Mouse (Mus musculus) MEL (cell line): Measurements from ENCODE around the gene Gkn1. TPM values are rescaled to one million over a fixed set of nuclear protein-coding genes. Genes with fewer than 3 reads are reported as not detected.

Source experiments
- DNase-seq: peaks from one replicate; pipeline ENCODE4 v3.0.0; 2011; ENCODE audit warnings: low read depth, low spot score
- H3K27ac ChIP-seq: 2 replicates; pipeline ENCODE4 v1.5.1; 2012; ENCODE audit warnings: low read depth, mild to moderate bottlenecking, control low read depth, low read length, moderate library complexity; ENCODE audit not compliant: control insufficient read depth
- H3K27me3 ChIP-seq, 2 experiments: fragments of 150-350 bp in 1 of 2; sonication (generic) in 1 of 2; 2 replicates each; pipeline ENCODE4 v1.6.1; 2012; ENCODE audit warnings: low read length in 2 of 2, mild to moderate bottlenecking in 2 of 2, improper control_type of control experiment in 1 of 2, moderate library complexity in 1 of 2; ENCODE audit not compliant: insufficient read depth in 2 of 2, control insufficient read depth in 1 of 2
- H3K36me3 ChIP-seq, 2 experiments: 2 replicates each; pipeline ENCODE4 v1.6.1; 2012 to 2014; ENCODE audit warnings: low read length in 2 of 2, improper control_type of control experiment in 1 of 2, inconsistent platforms in 1 of 2, mild to moderate bottlenecking in 1 of 2; ENCODE audit not compliant: insufficient read depth in 2 of 2, control insufficient read depth in 1 of 2
- H3K4me1 ChIP-seq, 2 experiments: fragments of 150-350 bp in 1 of 2; sonication (generic) in 1 of 2; 2 replicates each; pipeline ENCODE4 v1.6.1; 2012; ENCODE audit warnings: low read length in 2 of 2, improper control_type of control experiment in 1 of 2, mild to moderate bottlenecking in 1 of 2; ENCODE audit not compliant: insufficient read depth in 2 of 2, control insufficient read depth in 1 of 2
- H3K4me3 ChIP-seq, 2 experiments: fragments of 150-350 bp in 1 of 2; sonication (generic) in 1 of 2; 2 replicates each; pipeline ENCODE4 v1.5.1; 2012; ENCODE audit warnings: low read depth in 2 of 2, low read length in 2 of 2, mild to moderate bottlenecking in 2 of 2, moderate library complexity in 2 of 2, control low read depth in 1 of 2, improper control_type of control experiment in 1 of 2; ENCODE audit not compliant: control insufficient read depth in 1 of 2, insufficient read depth in 1 of 2
- H3K79me2 ChIP-seq: 2 replicates; pipeline ENCODE4 v1.6.1; 2012; ENCODE audit warnings: mild to moderate bottlenecking, low read length, moderate library complexity; ENCODE audit not compliant: control insufficient read depth, poor library complexity, insufficient read depth
- H3K9ac ChIP-seq: 2 replicates; pipeline ENCODE4 v1.6.1; 2012; ENCODE audit warnings: low read depth, mild to moderate bottlenecking, control low read depth, low read length, moderate library complexity; ENCODE audit not compliant: control insufficient read depth, poor library complexity, severe bottlenecking
- H3K9me3 ChIP-seq: fragments of 150-350 bp; sonication (generic); replicated peaks from 2 replicates; pipeline ENCODE4 v1.6.1; 2012; ENCODE audit warnings: mild to moderate bottlenecking, low read length, improper control_type of control experiment, moderate library complexity; ENCODE audit not compliant: insufficient read depth
- CHD2 ChIP-seq: IDR thresholded peaks from 2 replicates; pipeline ENCODE4 v1.6.1; 2011; ENCODE audit warnings: low read length, improper control_type of control experiment
- CTCF ChIP-seq, 3 experiments: IDR thresholded peaks in 2 of 3; conservative IDR thresholded peaks in 1 of 3; 2 replicates each; pipeline ENCODE4 v1.5.1; 2011 to 2012; ENCODE audit warnings: low read length in 3 of 3, low read depth in 2 of 3, mild to moderate bottlenecking in 2 of 3, improper control_type of control experiment in 1 of 3, inconsistent platforms in 1 of 3, mixed read lengths in 1 of 3, moderate library complexity in 1 of 3; ENCODE audit not compliant: control insufficient read depth in 1 of 3, insufficient read depth in 1 of 3, poor library complexity in 1 of 3, severe bottlenecking in 1 of 3
- ELF1 ChIP-seq: IDR thresholded peaks from 2 replicates; pipeline ENCODE4 v1.6.1; 2014; ENCODE audit warnings: low read depth, mild to moderate bottlenecking, inconsistent platforms, low read length, improper control_type of control experiment, moderate library complexity
- GATA1 ChIP-seq: IDR thresholded peaks from 2 replicates; pipeline ENCODE4 v1.6.1; 2011; ENCODE audit warnings: low read depth, low read length, improper control_type of control experiment
- HCFC1 ChIP-seq: IDR thresholded peaks from 2 replicates; pipeline ENCODE4 v1.6.1; 2012; ENCODE audit warnings: low read depth, mild to moderate bottlenecking, inconsistent platforms, low read length, improper control_type of control experiment, moderate library complexity
- JUND ChIP-seq: IDR thresholded peaks from 2 replicates; pipeline ENCODE4 v1.6.1; 2011; ENCODE audit warnings: low read depth, mild to moderate bottlenecking, improper control_type of control experiment, low read length
- KAT2A ChIP-seq: conservative IDR thresholded peaks from 2 replicates; pipeline ENCODE4 v1.6.1; 2012; ENCODE audit warnings: low read depth, low read length, improper control_type of control experiment, inconsistent platforms
- MAZ ChIP-seq: IDR thresholded peaks from 2 replicates; pipeline ENCODE4 v1.6.1; 2012; ENCODE audit warnings: low read depth, mild to moderate bottlenecking, inconsistent platforms, low read length, improper control_type of control experiment
- MYC ChIP-seq: IDR thresholded peaks from 2 replicates; pipeline ENCODE4 v1.6.1; 2011; ENCODE audit warnings: low read depth, mild to moderate bottlenecking, low read length, improper control_type of control experiment, moderate library complexity
- NRF1 ChIP-seq: IDR thresholded peaks from 2 replicates; pipeline ENCODE4 v1.6.1; 2014; ENCODE audit warnings: low read depth, mild to moderate bottlenecking, inconsistent platforms, low read length, improper control_type of control experiment, moderate library complexity; ENCODE audit not compliant: poor library complexity, insufficient read depth, severe bottlenecking
- RAD21 ChIP-seq: IDR thresholded peaks from 2 replicates; pipeline ENCODE4 v1.6.1; 2011; ENCODE audit warnings: mild to moderate bottlenecking, low read depth, low read length, improper control_type of control experiment
- RCOR1 ChIP-seq: IDR thresholded peaks from 2 replicates; pipeline ENCODE4 v1.6.1; 2012; ENCODE audit warnings: low read depth, mild to moderate bottlenecking, inconsistent platforms, low read length, improper control_type of control experiment
- SMC3 ChIP-seq: IDR thresholded peaks from 2 replicates; pipeline ENCODE4 v1.6.1; 2011; ENCODE audit warnings: low read depth, low read length, improper control_type of control experiment
- TAL1 ChIP-seq: IDR thresholded peaks from 2 replicates; pipeline ENCODE4 v1.6.1; 2012; ENCODE audit warnings: mild to moderate bottlenecking, inconsistent platforms, low read length, moderate library complexity, mixed read lengths
- TBP ChIP-seq: IDR thresholded peaks from 2 replicates; pipeline ENCODE4 v1.8.0; 2011; ENCODE audit warnings: low read depth, low read length, improper control_type of control experiment
- ZC3H11A ChIP-seq: IDR thresholded peaks from 2 replicates; pipeline ENCODE4 v1.6.1; 2012; ENCODE audit warnings: low read depth, mild to moderate bottlenecking, inconsistent platforms, low read length, improper control_type of control experiment
- ZKSCAN1 ChIP-seq: IDR thresholded peaks from 2 replicates; pipeline ENCODE4 v1.6.1; 2012; ENCODE audit warnings: low read depth, mild to moderate bottlenecking, inconsistent platforms, low read length, improper control_type of control experiment, moderate library complexity
- ZNF384 ChIP-seq: IDR thresholded peaks from 2 replicates; pipeline ENCODE4 v1.6.1; 2012; ENCODE audit warnings: low read depth, mild to moderate bottlenecking, inconsistent platforms, low read length, improper control_type of control experiment
- polyA plus RNA-seq, 2 experiments: library from polyadenylated mRNA; stranded (reverse) in 1 of 2; unstranded in 1 of 2; fragments of >175 nt in 1 of 2; fragments of >200 nt in 1 of 2; gene quantifications; 2 replicates each; pipeline versions ENCODE4 v1.2.1 to v1.2.4; 2012; ENCODE audit warnings: low replicate concordance in 2 of 2, low read depth in 1 of 2; ENCODE audit not compliant: insufficient read length in 2 of 2, insufficient read depth in 1 of 2, missing spikeins in 1 of 2
- total RNA-seq: library from RNA; depleted of rRNA; stranded (reverse); fragments of 300-350 nt; gene quantifications from 2 replicates; pipeline ENCODE4 v1.2.3, GENCODE M21; 2012

Gene Gkn1
- total and polyA plus RNA-seq, 3 experiments = not detected

- H3K4me3 ChIP-seq = no peak overlapping the region
- peaks cover 3 to 5% of the 10 kb centered on the region in 2 experiments; a peak in 3 of 4 replicates for H3K4me1 ChIP-seq
- 0 out of 4 replicates have a peak, but pooled peaks cover 0 to 2% of the 10 kb centered on the region in 2 experiments for H3K36me3 ChIP-seq
- no peaks in the 10 kb centered on the region for H3K79me2 ChIP-seq
- H3K27ac ChIP-seq = no peak overlapping the region
- H3K9me3 ChIP-seq = no peaks in the 10 kb centered on the region
- TF ChIP-seq ZNF384 = peak; percentile 97
- no peak for TF ChIP-seq TBP
- TF ChIP-seq JUND = no peak
- peak; percentile 69 to 86 (median 81) for TF ChIP-seq CTCF (IDR thresholded peaks at IDR 0.05 in 2 of 3, conservative IDR thresholded peaks at IDR 0.05 in 1 of 3; ENCODE audit: control insufficient read depth in 1 of 3, insufficient read depth in 1 of 3, low read depth in 2 of 3, low read length in 3 of 3, poor library complexity in 1 of 3, severe bottlenecking in 1 of 3)
- peak; percentile 81 for TF ChIP-seq SMC3
- TF ChIP-seq KAT2A = no peak
- no peak for TF ChIP-seq MYC
- TF ChIP-seq ZKSCAN1 = no peak
- TF ChIP-seq RCOR1 = no peak
- no peak for TF ChIP-seq GATA1
- no peak for TF ChIP-seq TAL1
- peak; percentile 72 for TF ChIP-seq ZC3H11A
- no peak for TF ChIP-seq HCFC1
- TF ChIP-seq MAZ = no peak
- TF ChIP-seq RAD21 = peak; percentile 65
- TF ChIP-seq, all 39 proteins: peak for 5
- no peak overlapping the region for H3K9ac ChIP-seq
- peaks cover 2 to 9% of the 10 kb centered on the region in 2 experiments for H3K27me3 ChIP-seq
- peak; percentile 63 for DNase-seq
Observed at GRCm38 (mm10) chr6:87386203-87386602, 35.5 kb upstream of the Gkn1 start.

GRCm38 (mm10) chr6:87384761-87385160 lies 34.0 kb upstream of the Gkn1 start:
- Histone ChIP-seq H3K9ac (no peak overlapping the region), H3K9me3 (no peaks in the 10 kb centered on the region), H3K36me3 (0 out of 4 replicates have a peak, but pooled peaks cover 0 to 2% of the 10 kb centered on the region in 2 experiments), H3K79me2 (no peaks in the 10 kb centered on the region), H3K27me3 (peaks cover 0 to 9% of the 10 kb centered on the region in 2 experiments), H3K4me3 (no peak overlapping the region), H3K27ac (no peak overlapping the region), H3K4me1 (peaks cover 3 to 5% of the 10 kb centered on the region in 2 experiments; a peak in 3 of 4 replicates)
- no peak for DNase-seq
- TF ChIP-seq SMC3 (no peak), NRF1 (no peak), ELF1 (no peak), CHD2 (no peak)
